Mouse (Mus musculus) heart, adult 2 months (tissue): ENCODE results near the gene Ccr7. TPM values are rescaled to one million over a fixed set of nuclear protein-coding genes. Genes with fewer than 3 reads are reported as not detected.

Experiments used
- DNase-seq, 2 experiments: peaks; one replicate each; pipeline ENCODE4 v3.0.0; 2021
- H3K27ac ChIP-seq: fragments of 200-600 bp; 2 replicates; pipeline ENCODE4 v1.8.1; 2022
- H3K27me3 ChIP-seq: fragments of 200-500 bp; 2 replicates; pipeline ENCODE4 v1.6.1; 2012; ENCODE audit warnings: mild to moderate bottlenecking, low read length, inconsistent platforms, mixed read lengths; ENCODE audit not compliant: control insufficient read depth, insufficient read depth
- H3K36me3 ChIP-seq: fragments of 200-500 bp; 2 replicates; pipeline ENCODE4 v1.6.1; 2012; ENCODE audit warnings: low read length, inconsistent platforms; ENCODE audit not compliant: control insufficient read depth, insufficient read depth
- H3K4me1 ChIP-seq: fragments of 200-500 bp; 2 replicates; pipeline ENCODE4 v1.6.1; 2011; ENCODE audit warnings: low read length; ENCODE audit not compliant: control insufficient read depth, insufficient read depth
- H3K4me3 ChIP-seq: fragments of 200-600 bp; 2 replicates; pipeline ENCODE4 v1.8.1; 2022
- H3K79me2 ChIP-seq: fragments of 200-500 bp; replicated peaks from 2 replicates; pipeline ENCODE4 v1.6.1; 2012; ENCODE audit warnings: mild to moderate bottlenecking, inconsistent platforms, low read length, moderate library complexity, mixed read lengths; ENCODE audit not compliant: control insufficient read depth, insufficient read depth
- H3K9ac ChIP-seq: fragments of 200-500 bp; 2 replicates; pipeline ENCODE4 v1.6.1; 2012; ENCODE audit warnings: low read depth, mild to moderate bottlenecking, control low read depth, inconsistent platforms, low read length, mixed read lengths
- CTCF ChIP-seq: fragments of 200-600 bp; IDR thresholded peaks from 2 replicates; pipeline ENCODE4 v1.8.1; 2022; ENCODE audit warnings: antibody characterized with exemption, mild to moderate bottlenecking, moderate library complexity
- EP300 ChIP-seq: fragments of 200-500 bp; IDR thresholded peaks from 2 replicates; pipeline ENCODE4 v1.6.1; 2011; ENCODE audit warnings: low read depth, low read length, control low read depth; ENCODE audit not compliant: insufficient read depth
- POLR2A ChIP-seq: fragments of 200-500 bp; IDR thresholded peaks from 2 replicates; pipeline ENCODE4 v1.6.1; 2011; ENCODE audit warnings: mild to moderate bottlenecking, low read depth, low read length, control low read depth; ENCODE audit not compliant: insufficient read depth
- WGBS: fragments of 180-500 bp; shearing (Covaris S2); methylation state at CpG from one replicate; pipeline ENCODE4 v1.1.7; 2018; 5-methylcytosine and 5-hydroxymethylcytosine counted together
- intact Hi-C: fragments of 180-260 bp; cut with DNase I; formaldehyde crosslinking; loops from one replicate; pipeline ENCODE4 v1.15.1; 2025
- polyA plus RNA-seq: library from polyadenylated mRNA; depleted of rRNA; stranded (reverse); fragments of >200 nt; gene quantifications from 2 replicates; pipeline ENCODE4 v1.2.3, GENCODE M21; 2012
- total RNA-seq, 2 experiments: library from RNA; stranded (reverse); gene quantifications; 2 replicates each; pipeline ENCODE4 v1.2.3; 2021

The Ccr7 gene
- total and polyA plus RNA-seq, 3 experiments, result 0.29 to 2.7 (median 0.59) TPM

DNA sequence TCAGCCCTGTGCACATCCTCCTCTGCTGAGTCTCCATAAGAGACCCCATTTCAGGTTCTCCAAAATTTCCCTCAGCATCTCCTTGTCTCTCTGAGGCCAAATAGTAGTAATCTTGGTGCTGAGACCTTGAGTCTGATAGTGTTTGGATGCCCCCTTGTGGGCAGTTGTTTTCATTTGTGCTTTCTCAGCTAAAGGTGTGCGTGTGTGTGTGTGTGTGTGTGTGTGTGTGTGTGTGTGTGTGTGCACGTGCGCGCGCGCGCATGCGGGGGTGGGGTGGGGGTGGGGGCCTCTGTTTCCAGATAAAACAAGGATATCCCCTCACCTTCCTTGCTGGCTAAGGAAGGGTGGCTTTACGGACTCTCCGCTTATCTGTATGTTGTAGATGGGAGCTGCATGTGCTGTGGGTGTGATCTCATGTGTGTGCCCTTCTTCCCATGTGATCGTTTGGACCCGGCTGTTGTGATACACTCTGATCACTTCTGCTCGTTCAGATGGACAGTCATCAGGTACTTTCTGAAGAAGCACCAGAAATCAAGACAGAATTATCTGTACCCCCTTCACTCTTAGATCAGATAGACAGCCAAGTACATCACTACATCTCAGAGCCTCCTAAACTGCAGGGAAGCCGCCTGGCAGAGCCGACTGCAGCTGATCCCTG lies 30.8 kb downstream of the Ccr7 start:
- DNase-seq, result peak in 1 of 2 experiments; percentile 53
- H3K4me1 ChIP-seq, result peaks cover 14% of the 10 kb centered on the region
- no peak for TF ChIP-seq EP300
- TF ChIP-seq POLR2A, result no peak
- TF ChIP-seq CTCF, result peak; percentile 59
- H3K79me2 ChIP-seq, result no peaks in the 10 kb centered on the region
- no peak overlapping the region for H3K4me3 ChIP-seq
- H3K36me3 ChIP-seq, result no peaks in the 10 kb centered on the region
- intact Hi-C loops, result loop anchor here (1.0 to 5.0 kb wide), 3 partner anchors 57 to 202 kb away; no protein-coding TSS in a partner anchor
- no peaks in the 10 kb centered on the region for H3K27me3 ChIP-seq
- H3K9ac ChIP-seq, result no peak overlapping the region
- WGBS, result 21% methylated on average over 15 of the region's 15 CpGs
- no peak overlapping the region for H3K27ac ChIP-seq

- WGBS, result 74% methylated on average over 3 of the region's 3 CpGs
- peaks cover 14% of the 10 kb centered on the region for H3K4me1 ChIP-seq
- H3K36me3 ChIP-seq, result no peaks in the 10 kb centered on the region
- no peak for TF ChIP-seq POLR2A
- no peak for TF ChIP-seq CTCF
- no peak for TF ChIP-seq EP300
- H3K9ac ChIP-seq, result no peak overlapping the region
- no peaks in the 10 kb centered on the region for H3K27me3 ChIP-seq
- H3K27ac ChIP-seq, result no peak overlapping the region
- H3K4me3 ChIP-seq, result no peak overlapping the region
- no peaks in the 10 kb centered on the region for H3K79me2 ChIP-seq
- intact Hi-C loops, result loop anchor here (5.0 kb wide), 2 partner anchors 55 to 200 kb away; no protein-coding TSS in a partner anchor
- no peak for DNase-seq
Observed at GRCm38 (mm10) chr11:99122703-99123102, 32.2 kb downstream of the Ccr7 start.

DNA sequence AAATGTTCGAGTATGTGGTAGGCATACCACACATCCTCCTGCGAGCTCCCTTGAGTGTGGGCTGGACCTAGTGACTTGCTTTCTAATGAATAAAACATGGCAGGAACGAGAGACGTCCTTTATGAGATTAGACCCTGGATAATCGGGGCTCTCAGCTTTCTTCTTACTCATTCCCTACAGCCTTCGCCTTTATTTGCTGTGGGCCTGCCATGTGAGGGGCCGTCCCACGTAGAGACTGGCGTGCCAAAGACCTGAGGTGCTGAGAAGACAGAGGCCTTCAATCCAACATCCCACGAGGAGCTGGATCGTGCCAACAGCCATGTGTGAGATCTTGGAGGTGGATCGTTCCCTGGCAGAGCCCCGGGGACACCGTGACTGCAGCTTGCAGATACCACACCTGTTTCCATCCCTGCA lies 33.7 kb downstream of the Ccr7 start:
- intact Hi-C loops, result loop anchor here (5.0 kb wide), 2 partner anchors 54 to 199 kb away; no protein-coding TSS in a partner anchor
- no peaks in the 10 kb centered on the region for H3K27me3 ChIP-seq
- peaks cover 8% of the 10 kb centered on the region for H3K4me1 ChIP-seq
- no peaks in the 10 kb centered on the region for H3K36me3 ChIP-seq
- WGBS, result 65% methylated on average over 14 of the region's 14 CpGs
- no peak overlapping the region for H3K4me3 ChIP-seq
- DNase-seq, result no peak
- no peaks in the 10 kb centered on the region for H3K79me2 ChIP-seq
- TF ChIP-seq CTCF (no peak), EP300 (no peak), POLR2A (no peak)
- H3K9ac ChIP-seq, result no peak overlapping the region
- peak overlapping the region; percentile 64 for H3K27ac ChIP-seq

DNA sequence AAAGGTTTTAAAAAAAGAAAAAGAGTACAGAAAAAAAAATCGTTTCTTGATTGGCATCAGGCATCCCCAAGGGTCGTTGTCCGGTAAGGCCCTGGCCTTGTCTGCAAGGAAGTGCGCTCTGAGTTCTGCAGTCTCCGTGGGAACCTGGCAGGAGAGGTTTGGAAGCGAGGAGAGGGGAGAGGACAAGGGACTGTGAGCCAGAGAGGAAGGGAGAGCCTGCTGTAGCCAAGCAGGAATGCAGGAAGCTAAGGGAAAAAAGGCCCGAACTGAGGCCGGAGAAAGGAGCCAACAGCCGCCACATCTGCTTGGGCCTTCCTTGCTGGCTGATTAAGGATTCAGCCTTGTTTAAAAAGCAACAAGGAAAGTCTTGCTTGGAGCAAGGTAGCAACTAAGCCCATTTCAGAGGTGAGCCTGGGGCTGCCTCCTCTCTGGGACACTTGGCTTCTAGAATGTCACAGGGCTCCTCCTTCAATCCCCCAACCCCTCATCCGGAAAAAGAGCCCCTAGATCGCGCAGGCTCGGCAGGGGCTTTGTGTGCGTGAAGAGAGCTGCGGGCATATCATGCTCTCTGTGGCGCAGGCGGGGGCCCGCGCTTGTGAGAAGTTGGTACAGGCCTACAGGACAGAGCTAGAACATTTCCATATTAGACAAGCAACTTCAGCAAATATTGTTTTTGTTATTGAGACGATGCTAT lies 34.2 kb downstream of the Ccr7 start:
- Histone ChIP-seq H3K9ac (no peak overlapping the region), H3K36me3 (no peaks in the 10 kb centered on the region), H3K4me1 (peaks cover 5% of the 10 kb centered on the region; the same call in 1 of the 2 replicates), H3K4me3 (no peak overlapping the region), H3K27ac (peak overlapping the region; percentile 64), H3K27me3 (no peaks in the 10 kb centered on the region), H3K79me2 (no peaks in the 10 kb centered on the region)
- WGBS, result 43% methylated on average over 20 of the region's 20 CpGs
- TF ChIP-seq CTCF, result no peak
- no peak for TF ChIP-seq EP300
- TF ChIP-seq POLR2A, result no peak
- peak in 1 of 2 experiments; percentile 59 for DNase-seq
- intact Hi-C loops, result loop anchor here (5.0 kb wide), 2 partner anchors 53 to 198 kb away; no protein-coding TSS in a partner anchor

GRCm38 (mm10) chr11:99118963-99119362 lies 35.9 kb downstream of the Ccr7 start:
- Histone ChIP-seq H3K4me3 (no peak overlapping the region), H3K27me3 (no peaks in the 10 kb centered on the region), H3K4me1 (peaks cover 5% of the 10 kb centered on the region; the same call in 1 of the 2 replicates), H3K27ac (no peak overlapping the region), H3K36me3 (no peaks in the 10 kb centered on the region), H3K79me2 (no peaks in the 10 kb centered on the region), H3K9ac (no peak overlapping the region)
- TF ChIP-seq POLR2A (no peak), CTCF (no peak), EP300 (no peak)
- no peak for DNase-seq
- intact Hi-C loops, result no loop called here
- 86% methylated on average over 7 of the region's 7 CpGs for WGBS

- no peaks in the 10 kb centered on the region for H3K36me3 ChIP-seq
- 100% methylated on average over 1 of the region's 1 CpGs for WGBS
- no peak for DNase-seq
- no peak overlapping the region for H3K27ac ChIP-seq
- H3K79me2 ChIP-seq, result no peaks in the 10 kb centered on the region
- no peak overlapping the region for H3K4me3 ChIP-seq
- no peak overlapping the region for H3K9ac ChIP-seq
- peaks cover 5% of the 10 kb centered on the region; the same call in 1 of the 2 replicates for H3K4me1 ChIP-seq
- intact Hi-C loops, result no loop called here
- no peak for TF ChIP-seq POLR2A
- TF ChIP-seq CTCF, result peak; percentile 39
- TF ChIP-seq EP300, result no peak
- H3K27me3 ChIP-seq, result no peaks in the 10 kb centered on the region
Observed at GRCm38 (mm10) chr11:99118420-99118819, 36.5 kb downstream of the Ccr7 start.
